Mouse (Mus musculus): ENCODE measurements around the gene Tom1l2. TPM values are rescaled to one million over a fixed set of nuclear protein-coding genes. Genes with fewer than 3 reads are reported as not detected.

Gene Tom1l2
- polyA plus RNA-seq, 1 experiment from 2014 or later: 21.2 TPM

DNA sequence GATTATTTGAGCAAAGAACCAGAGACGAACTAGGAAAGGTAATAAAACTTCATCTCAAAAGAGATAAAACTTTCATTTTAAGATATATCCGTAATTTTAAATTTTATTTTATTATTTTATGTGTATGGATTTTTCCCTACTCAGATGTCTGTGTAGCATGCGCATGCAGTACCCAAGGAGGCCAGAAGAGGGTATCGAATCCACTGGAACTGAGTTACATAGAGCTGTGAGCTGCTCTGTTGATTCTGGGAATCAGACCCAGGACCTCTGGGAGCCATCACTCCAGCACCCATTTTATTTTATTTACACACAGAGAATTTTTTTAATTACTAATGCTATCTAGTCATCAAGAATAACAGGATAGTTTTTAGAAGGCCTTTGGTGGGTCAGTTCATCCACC is 45.9 kb downstream of the Tom1l2 start:
- Histone ChIP-seq H3K4me3 (ENCODE audit: low read depth, low read length) (no peak overlapping the region), H3K27ac (ENCODE audit: low read depth, low read length) (no peak overlapping the region), H3K36me3 (ENCODE audit: control insufficient read depth, insufficient read depth, low read length) (no peaks in the 10 kb centered on the region), H3K9ac (ENCODE audit: low read length) (no peak overlapping the region), H3K4me2 (ENCODE audit: low read depth) (no peak overlapping the region), H3K9me3 (ENCODE audit: control insufficient read depth, low read length) (no peaks in the 10 kb centered on the region), H3K4me1 (ENCODE audit: control insufficient read depth, insufficient read depth, low read length) (peaks cover 17% of the 10 kb centered on the region), H3K27me3 (ENCODE audit: control insufficient read depth, insufficient read depth, low read length) (no peaks in the 10 kb centered on the region)
- DNase-seq (ENCODE audit: low spot score) (peak; percentile 42), ATAC-seq (ENCODE audit: insufficient read depth, low FRiP score, low TSS enrichment) (no peak)
- 59% methylated on average over 4 of the region's 4 CpGs for WGBS

DNA sequence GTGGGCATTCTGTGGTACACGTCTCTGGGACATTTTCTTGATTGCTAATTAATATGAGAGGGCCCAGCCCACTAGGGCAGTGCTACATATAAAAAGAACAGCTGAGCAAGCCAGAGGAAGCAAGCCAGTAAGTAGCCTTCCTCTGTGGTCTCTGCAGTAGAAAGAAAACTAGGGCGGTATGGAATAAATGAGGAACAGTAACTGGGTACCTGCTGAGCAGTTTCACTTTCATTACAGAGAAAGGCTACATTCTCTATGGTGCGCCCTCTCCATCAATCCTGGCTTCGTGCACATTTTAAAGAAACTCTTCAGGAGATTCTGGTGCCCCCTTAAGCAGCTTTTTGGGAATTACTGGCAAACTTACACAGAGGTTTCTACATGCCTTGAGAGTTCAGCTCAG is 47.1 kb downstream of the Tom1l2 start:
- no peaks in the 10 kb centered on the region for H3K27me3 ChIP-seq (ENCODE audit: control insufficient read depth, insufficient read depth, low read length)
- H3K4me3 ChIP-seq (ENCODE audit: low read depth, low read length): no peak overlapping the region
- H3K36me3 ChIP-seq (ENCODE audit: control insufficient read depth, insufficient read depth, low read length): no peaks in the 10 kb centered on the region
- H3K27ac ChIP-seq (ENCODE audit: low read depth, low read length): no peak overlapping the region
- ATAC-seq (ENCODE audit: insufficient read depth, low FRiP score, low TSS enrichment) (no peak), DNase-seq (ENCODE audit: low spot score) (no peak)
- WGBS: 64% methylated on average over 4 of the region's 4 CpGs
- no peak overlapping the region for H3K9ac ChIP-seq (ENCODE audit: low read length)
- no peak overlapping the region for H3K4me2 ChIP-seq (ENCODE audit: low read depth)
- H3K4me1 ChIP-seq (ENCODE audit: control insufficient read depth, insufficient read depth, low read length): peaks cover 13% of the 10 kb centered on the region; the same call in 1 of the 2 replicates
- H3K9me3 ChIP-seq (ENCODE audit: control insufficient read depth, low read length): no peaks in the 10 kb centered on the region

DNA sequence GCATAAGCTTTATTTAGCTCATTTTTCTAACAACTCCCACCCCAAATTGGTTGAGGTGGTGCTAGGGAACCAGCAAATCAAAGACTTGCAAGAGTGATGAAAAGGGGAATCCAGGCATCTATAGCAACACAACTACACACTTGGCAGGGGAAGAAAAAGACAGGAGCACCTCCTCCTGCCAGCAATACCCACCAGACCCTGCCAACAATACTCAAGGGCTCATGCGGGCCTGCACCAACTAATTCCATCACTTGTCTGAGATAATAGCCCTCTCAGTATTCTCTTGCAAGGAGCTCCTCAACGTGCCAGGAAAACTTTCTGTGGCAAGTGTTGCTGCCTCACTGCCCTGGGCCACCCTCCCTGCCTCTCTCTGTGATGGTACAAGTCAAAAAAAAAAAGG is 49.2 kb downstream of the Tom1l2 start:
- H3K9me3 ChIP-seq (ENCODE audit: control insufficient read depth, low read length): no peaks in the 10 kb centered on the region
- peaks cover 10% of the 10 kb centered on the region; the same call in 1 of the 2 replicates for H3K4me1 ChIP-seq (ENCODE audit: control insufficient read depth, insufficient read depth, low read length)
- no peak overlapping the region for H3K4me3 ChIP-seq (ENCODE audit: low read depth, low read length)
- H3K9ac ChIP-seq (ENCODE audit: low read length): no peak overlapping the region
- no peak for ATAC-seq (ENCODE audit: insufficient read depth, low FRiP score, low TSS enrichment)
- 79% methylated on average over 2 of the region's 2 CpGs for WGBS
- H3K27me3 ChIP-seq (ENCODE audit: control insufficient read depth, insufficient read depth, low read length): no peaks in the 10 kb centered on the region
- H3K4me2 ChIP-seq (ENCODE audit: low read depth): no peak overlapping the region
- DNase-seq (ENCODE audit: low spot score): peak; percentile 8
- no peaks in the 10 kb centered on the region for H3K36me3 ChIP-seq (ENCODE audit: control insufficient read depth, insufficient read depth, low read length)
- H3K27ac ChIP-seq (ENCODE audit: low read depth, low read length): no peak overlapping the region

DNA sequence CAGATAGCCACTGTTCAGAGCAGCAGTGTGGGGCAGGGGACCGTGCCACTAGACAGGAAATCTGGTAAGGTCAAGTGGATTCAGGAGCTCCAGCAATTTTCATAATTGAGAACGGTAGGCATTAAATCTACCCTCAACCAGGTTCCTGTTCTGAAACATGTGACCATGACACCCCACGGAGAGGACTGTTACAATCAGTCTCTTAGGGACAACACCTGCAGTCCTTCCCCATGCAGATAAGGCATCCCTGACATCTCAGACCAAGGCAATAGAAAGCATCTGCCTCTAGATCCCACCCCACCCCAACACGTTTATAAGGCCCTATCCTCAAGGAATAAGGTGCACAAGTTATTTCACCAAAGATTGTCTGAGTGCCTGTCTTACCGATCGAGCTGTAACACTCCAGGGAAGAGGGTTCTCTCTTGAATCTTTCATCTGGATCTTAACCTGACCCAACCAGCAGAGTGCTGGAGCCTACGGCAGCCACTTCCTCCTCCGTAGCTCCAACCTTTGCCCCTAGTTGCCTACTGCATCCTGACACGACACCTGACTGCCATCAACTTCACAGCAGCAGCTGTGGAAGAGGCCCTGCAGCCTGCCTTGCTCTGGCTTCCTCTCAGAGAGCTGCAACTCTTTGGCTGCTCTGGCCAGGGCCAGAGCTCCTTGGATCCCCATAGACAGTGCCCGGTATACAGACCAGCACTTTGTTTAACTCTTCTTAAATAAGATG is 50.2 kb downstream of the Tom1l2 start:
- DNase-seq (ENCODE audit: low spot score): peak; percentile 13
- Histone ChIP-seq H3K9me3 (ENCODE audit: control insufficient read depth, low read length) (no peaks in the 10 kb centered on the region), H3K9ac (ENCODE audit: low read length) (peak overlapping the region; percentile 39; the same call in 1 of the 2 replicates), H3K4me2 (ENCODE audit: low read depth) (no peak overlapping the region), H3K36me3 (ENCODE audit: control insufficient read depth, insufficient read depth, low read length) (no peaks in the 10 kb centered on the region), H3K4me1 (ENCODE audit: control insufficient read depth, insufficient read depth, low read length) (peaks cover 10% of the 10 kb centered on the region; the same call in 1 of the 2 replicates), H3K27me3 (ENCODE audit: control insufficient read depth, insufficient read depth, low read length) (no peaks in the 10 kb centered on the region), H3K4me3 (ENCODE audit: low read depth, low read length) (no peak overlapping the region), H3K27ac (ENCODE audit: low read depth, low read length) (peak overlapping the region; percentile 53; the same call in 1 of the 2 replicates)
- WGBS: 78% methylated on average over 10 of the region's 10 CpGs
- ATAC-seq (ENCODE audit: insufficient read depth, low FRiP score, low TSS enrichment): no peak

DNA sequence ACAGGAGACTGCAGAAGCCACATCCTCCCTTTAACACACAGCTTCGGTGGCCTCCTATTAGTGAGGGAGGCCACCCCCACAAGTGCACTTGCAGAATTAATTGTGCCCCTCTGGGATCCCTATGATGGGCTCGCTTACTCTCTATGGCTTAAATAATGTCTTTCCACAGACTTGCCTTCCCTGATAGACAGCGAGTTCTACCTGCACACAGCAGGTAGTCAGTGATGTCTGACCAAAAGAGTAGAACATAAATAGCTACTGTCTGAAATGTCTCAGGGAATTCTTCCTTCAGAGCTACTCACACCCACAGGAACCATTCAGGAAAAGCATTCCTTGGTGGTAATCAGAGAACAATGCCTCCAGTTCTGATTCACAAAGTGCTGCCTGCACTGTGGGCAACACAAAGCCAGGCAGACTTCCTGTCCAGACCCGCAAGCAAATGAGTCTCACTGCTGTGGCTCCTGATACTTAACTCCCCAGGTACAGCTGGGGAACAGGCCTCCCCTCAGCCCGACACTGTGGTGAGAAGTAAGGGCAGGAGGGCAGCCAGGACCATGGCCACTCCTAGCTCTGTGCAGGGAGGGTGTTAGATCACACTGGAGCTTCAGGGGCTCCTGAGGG is 51.0 kb downstream of the Tom1l2 start:
- no peak overlapping the region for H3K4me3 ChIP-seq (ENCODE audit: low read depth, low read length)
- H3K27ac ChIP-seq (ENCODE audit: low read depth, low read length): peak overlapping the region; percentile 53; the same call in 1 of the 2 replicates
- DNase-seq (ENCODE audit: low spot score): no peak
- peak overlapping the region; percentile 39 for H3K9ac ChIP-seq (ENCODE audit: low read length)
- H3K4me2 ChIP-seq (ENCODE audit: low read depth): no peak overlapping the region
- peaks cover 10% of the 10 kb centered on the region; the same call in 1 of the 2 replicates for H3K4me1 ChIP-seq (ENCODE audit: control insufficient read depth, insufficient read depth, low read length)
- WGBS: 38% methylated on average over 5 of the region's 5 CpGs
- H3K27me3 ChIP-seq (ENCODE audit: control insufficient read depth, insufficient read depth, low read length): no peaks in the 10 kb centered on the region
- ATAC-seq (ENCODE audit: insufficient read depth, low FRiP score, low TSS enrichment): no peak
- no peaks in the 10 kb centered on the region for H3K9me3 ChIP-seq (ENCODE audit: control insufficient read depth, low read length)
- no peaks in the 10 kb centered on the region for H3K36me3 ChIP-seq (ENCODE audit: control insufficient read depth, insufficient read depth, low read length)

DNA sequence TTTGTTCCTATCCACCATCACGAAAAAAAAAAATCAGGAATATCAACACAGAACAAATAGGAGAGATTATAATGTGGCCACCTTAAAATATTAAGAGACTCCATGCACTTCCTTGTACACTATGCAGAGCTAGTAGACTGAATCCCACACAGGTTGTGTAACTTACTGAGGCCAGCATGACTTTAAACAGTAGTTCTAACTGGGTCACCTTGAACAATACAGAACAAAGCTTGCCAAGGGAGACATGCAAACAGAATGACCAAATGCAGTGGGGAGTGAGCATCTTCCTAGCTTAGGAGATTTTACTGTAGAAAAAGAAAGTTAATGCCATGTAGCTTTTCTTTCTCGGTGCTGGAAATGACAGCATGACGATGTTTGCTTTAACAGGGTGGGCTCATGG is 52.4 kb downstream of the Tom1l2 start:
- 87% methylated on average over 3 of the region's 3 CpGs for whole genome bisulfite sequencing
- peaks cover 12% of the 10 kb centered on the region; the same call in 1 of the 2 replicates for H3K4me1 ChIP-seq (ENCODE audit: control insufficient read depth, insufficient read depth, low read length)
- DNase-seq (ENCODE audit: low spot score): no peak
- no peak overlapping the region for H3K9ac ChIP-seq (ENCODE audit: low read length)
- no peaks in the 10 kb centered on the region for H3K27me3 ChIP-seq (ENCODE audit: control insufficient read depth, insufficient read depth, low read length)
- no peak for ATAC-seq (ENCODE audit: insufficient read depth, low FRiP score, low TSS enrichment)
- H3K36me3 ChIP-seq (ENCODE audit: control insufficient read depth, insufficient read depth, low read length): no peaks in the 10 kb centered on the region
- no peaks in the 10 kb centered on the region for H3K9me3 ChIP-seq (ENCODE audit: control insufficient read depth, low read length)
- H3K4me2 ChIP-seq (ENCODE audit: low read depth): no peak overlapping the region
- H3K27ac ChIP-seq (ENCODE audit: low read depth, low read length): no peak overlapping the region
- H3K4me3 ChIP-seq (ENCODE audit: low read depth, low read length): no peak overlapping the region

DNA sequence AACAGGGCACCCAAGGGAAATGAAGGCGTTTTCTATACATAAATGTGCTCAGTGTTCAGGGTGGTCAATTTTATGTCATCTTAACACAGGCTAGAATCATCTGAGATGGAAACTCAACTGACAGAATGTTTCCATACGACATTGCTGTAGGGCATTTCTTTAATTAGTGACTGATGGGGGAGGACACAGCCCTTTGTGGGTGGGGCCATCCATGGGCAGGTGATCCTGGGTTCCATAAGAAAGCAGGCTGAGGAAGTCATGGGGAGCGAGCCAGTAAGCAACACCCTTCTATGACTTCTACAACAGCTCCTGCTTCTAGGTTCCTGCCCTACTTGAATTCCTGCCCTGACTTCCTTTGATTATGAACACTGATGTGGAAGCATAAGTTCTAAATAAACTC is 54.9 kb downstream of the Tom1l2 start:
- H3K36me3 ChIP-seq (ENCODE audit: control insufficient read depth, insufficient read depth, low read length): no peaks in the 10 kb centered on the region
- no peak overlapping the region for H3K27ac ChIP-seq (ENCODE audit: low read depth, low read length)
- 79% methylated on average over 3 of the region's 3 CpGs for WGBS
- no peak overlapping the region for H3K4me2 ChIP-seq (ENCODE audit: low read depth)
- no peak for ATAC-seq (ENCODE audit: insufficient read depth, low FRiP score, low TSS enrichment)
- H3K4me1 ChIP-seq (ENCODE audit: control insufficient read depth, insufficient read depth, low read length): peaks cover 25% of the 10 kb centered on the region
- no peak for DNase-seq (ENCODE audit: low spot score)
- no peaks in the 10 kb centered on the region for H3K9me3 ChIP-seq (ENCODE audit: control insufficient read depth, low read length)
- no peak overlapping the region for H3K9ac ChIP-seq (ENCODE audit: low read length)
- H3K27me3 ChIP-seq (ENCODE audit: control insufficient read depth, insufficient read depth, low read length): no peaks in the 10 kb centered on the region
- no peak overlapping the region for H3K4me3 ChIP-seq (ENCODE audit: low read depth, low read length)

DNA sequence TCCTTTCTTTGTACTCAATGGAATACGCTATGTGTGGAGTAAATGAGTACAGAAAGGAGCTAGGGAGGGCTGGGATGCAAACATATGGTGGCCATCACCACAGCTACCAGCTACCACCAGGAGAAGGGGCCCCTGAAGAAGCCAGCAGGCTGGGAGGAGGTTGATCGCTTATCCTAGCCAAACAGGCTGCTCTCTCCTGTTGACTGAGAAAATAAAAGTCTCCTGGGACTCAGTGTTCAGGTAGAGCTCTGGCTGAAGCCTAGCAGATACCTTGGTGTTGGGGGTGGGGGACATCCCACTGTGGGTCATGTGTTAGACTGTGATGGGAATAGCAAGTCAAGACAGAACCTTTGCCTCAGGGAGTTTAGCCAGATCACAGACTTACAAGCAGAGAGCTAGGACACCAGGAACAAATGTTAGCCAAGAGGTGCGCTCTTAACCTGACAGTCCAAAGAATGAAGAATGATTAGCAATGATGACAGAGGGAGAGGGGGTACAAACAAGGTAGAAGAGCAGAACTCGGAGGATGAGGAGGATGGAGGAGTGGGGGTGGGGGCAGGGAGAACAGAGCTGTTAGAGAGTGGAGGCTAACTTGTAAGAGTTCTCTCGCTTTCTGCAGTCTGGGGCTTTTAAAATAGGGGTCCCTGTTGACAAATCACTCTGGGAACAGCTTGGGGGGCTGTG is 57.9 kb downstream of the Tom1l2 start:
- 38% methylated on average over 5 of the region's 5 CpGs for WGBS
- no peaks in the 10 kb centered on the region for H3K36me3 ChIP-seq (ENCODE audit: control insufficient read depth, insufficient read depth, low read length)
- ATAC-seq (ENCODE audit: insufficient read depth, low FRiP score, low TSS enrichment) (no peak), DNase-seq (ENCODE audit: low spot score) (peak; percentile 22)
- no peak overlapping the region for H3K4me3 ChIP-seq (ENCODE audit: low read depth, low read length)
- peaks cover 15% of the 10 kb centered on the region for H3K4me1 ChIP-seq (ENCODE audit: control insufficient read depth, insufficient read depth, low read length)
- H3K9ac ChIP-seq (ENCODE audit: low read length): peak overlapping the region; percentile 14; the same call in 1 of the 2 replicates
- H3K4me2 ChIP-seq (ENCODE audit: low read depth): no peak overlapping the region
- peak overlapping the region; percentile 73 for H3K27ac ChIP-seq (ENCODE audit: low read depth, low read length)
- no peaks in the 10 kb centered on the region for H3K9me3 ChIP-seq (ENCODE audit: control insufficient read depth, low read length)
- no peaks in the 10 kb centered on the region for H3K27me3 ChIP-seq (ENCODE audit: control insufficient read depth, insufficient read depth, low read length)
